ENCODE assay signal across 8 mouse cellular contexts in the genomic region with DNA sequence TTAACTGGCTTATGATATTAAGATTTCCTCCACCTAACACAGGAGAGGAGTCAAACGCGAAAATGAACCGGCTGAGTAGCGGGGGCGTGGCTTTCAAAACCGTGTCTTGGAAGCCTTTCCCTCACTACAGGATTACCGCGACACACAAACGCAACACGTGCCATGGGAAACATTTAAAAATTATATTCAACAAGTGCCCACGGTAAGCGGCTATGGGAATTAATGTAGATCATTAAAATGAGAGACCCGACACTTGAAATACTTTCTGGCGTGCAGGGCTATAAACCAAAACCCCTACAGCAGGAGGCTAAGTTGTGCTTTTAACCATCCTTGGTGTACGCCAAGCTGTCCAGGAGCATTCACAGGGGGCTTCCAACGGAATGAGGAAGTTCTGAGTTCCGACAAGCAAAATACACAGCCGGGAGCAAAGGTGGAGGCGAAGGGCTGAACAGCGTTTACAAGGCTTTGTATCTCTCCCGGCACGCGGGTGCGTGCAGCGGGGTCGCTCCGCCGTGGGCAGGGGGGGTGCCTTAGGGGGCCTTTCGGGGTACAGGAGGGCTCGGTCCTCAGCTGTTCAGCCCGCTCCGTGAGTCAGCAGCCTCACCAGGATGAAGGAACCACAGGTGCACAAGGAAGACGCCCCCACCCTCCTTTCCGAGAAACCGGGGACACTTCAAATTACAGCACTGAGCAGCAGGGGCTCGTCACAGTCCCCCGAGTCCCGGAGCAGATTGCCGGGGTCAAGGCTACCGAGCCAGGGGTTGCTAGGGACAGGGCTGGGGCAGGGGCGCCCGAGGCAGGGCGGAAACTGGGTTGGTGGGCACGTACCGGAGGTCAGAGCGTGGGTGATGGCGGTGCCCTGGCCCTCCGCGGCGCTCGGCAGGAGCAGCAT. TPM values are rescaled to one million over a fixed set of nuclear protein-coding genes. Genes with fewer than 3 reads are reported as not detected.
DNase-seq lines count a peak whose midpoint lies in the region; ATAC-seq and TF ChIP-seq lines count a peak whose summit lies in the region.

No protein-coding gene starts in this region.

- TF ChIP-seq POLR2A in olfactory bulb, adult 2 months (IDR thresholded peaks at IDR 0.05; ENCODE audit: insufficient read depth, low read depth, low read length): no peak

- no peaks in the 10 kb centered on the region for H3K27me3 ChIP-seq in heart, embryonic 11.5 days (ENCODE audit: control insufficient read depth, insufficient read depth, low read length)
- no peaks in the 10 kb centered on the region for H3K27me3 ChIP-seq in embryonic facial prominence, embryonic 15.5 days
- no peaks in the 10 kb centered on the region for H3K27me3 ChIP-seq in liver, embryonic 14.5 days (ENCODE audit: control insufficient read depth, insufficient read depth, low read length)

- WGBS in heart, embryonic 11.5 days (ENCODE audit: insufficient replicate concordance): under 1% methylated on average over 51 of the region's 51 CpGs
- WGBS in embryonic facial prominence, embryonic 15.5 days: under 1% methylated on average over 51 of the region's 51 CpGs
- under 1% methylated on average over 51 of the region's 51 CpGs for WGBS in liver, embryonic 14.5 days (ENCODE audit: insufficient replicate concordance)
- WGBS in olfactory bulb, adult 2 months: under 1% methylated on average over 51 of the region's 51 CpGs

- peak overlapping the region; percentile 83 for H3K9ac ChIP-seq in heart, embryonic 11.5 days (ENCODE audit: low read depth, low read length)
- H3K9ac ChIP-seq in embryonic facial prominence, embryonic 15.5 days: peak overlapping the region; percentile 75
- peak overlapping the region; percentile 69 for H3K9ac ChIP-seq in liver, embryonic 14.5 days (replicated peaks)

- H3K4me1 ChIP-seq in heart, embryonic 11.5 days (ENCODE audit: control insufficient read depth, insufficient read depth, low read length): peaks cover 2% of the 10 kb centered on the region
- H3K4me1 ChIP-seq in embryonic facial prominence, embryonic 15.5 days: peaks cover 17% of the 10 kb centered on the region
- peaks cover 10 to 15% of the 10 kb centered on the region in 2 experiments for H3K4me1 ChIP-seq in liver, embryonic 14.5 days (replicated peaks; ENCODE audit: control insufficient read depth in 2 of 2, insufficient read depth in 2 of 2, low read length in 1 of 2)
- peaks cover 7% of the 10 kb centered on the region for H3K4me1 ChIP-seq in olfactory bulb, adult 2 months (ENCODE audit: control insufficient read depth, insufficient read depth, low read length)

- TF ChIP-seq CTCF in liver, embryonic 14.5 days (IDR thresholded peaks at IDR 0.05; ENCODE audit: low read depth): no peak
- TF ChIP-seq CTCF in olfactory bulb, adult 2 months (IDR thresholded peaks at IDR 0.05; ENCODE audit: insufficient read depth, low read depth, low read length): no peak

- TF ChIP-seq EP300 in liver, embryonic 14.5 days (IDR thresholded peaks at IDR 0.05; ENCODE audit: low read depth): no peak

- H3K27ac ChIP-seq in heart, embryonic 11.5 days (ENCODE audit: low read depth, low read length): peak overlapping the region; percentile 59; the same call in 1 of the 2 replicates
- H3K27ac ChIP-seq in embryonic facial prominence, embryonic 15.5 days (replicated peaks): no peak overlapping the region
- H3K27ac ChIP-seq in liver, embryonic 14.5 days: no peak overlapping the region
- no peak overlapping the region for H3K27ac ChIP-seq in olfactory bulb, adult 2 months (ENCODE audit: insufficient read depth, low read depth, low read length)

- peak overlapping the region; percentile 100 for H3K4me3 ChIP-seq in heart, embryonic 11.5 days (ENCODE audit: low read depth, low read length)
- peak overlapping the region; percentile 94 for H3K4me3 ChIP-seq in embryonic facial prominence, embryonic 15.5 days (replicated peaks)
- H3K4me3 ChIP-seq in liver, embryonic 14.5 days (ENCODE audit: insufficient read depth in 1 of 2, low read depth in 2 of 2, low read length in 2 of 2): peak overlapping the region; percentile 66 to 75
- H3K4me3 ChIP-seq in olfactory bulb, adult 2 months (ENCODE audit: insufficient read depth, low read depth, low read length): peak overlapping the region; percentile 67

- H3K4me2 ChIP-seq in heart, embryonic 11.5 days: peak overlapping the region; percentile 97
- H3K4me2 ChIP-seq in embryonic facial prominence, embryonic 15.5 days (replicated peaks): peak overlapping the region; percentile 87
- H3K4me2 ChIP-seq in liver, embryonic 14.5 days (ENCODE audit: low read depth): peak overlapping the region; percentile 93

- no peaks in the 10 kb centered on the region for H3K9me3 ChIP-seq in heart, embryonic 11.5 days (replicated peaks; ENCODE audit: control insufficient read depth, low read length)
- no peaks in the 10 kb centered on the region for H3K9me3 ChIP-seq in embryonic facial prominence, embryonic 15.5 days (replicated peaks)
- no peaks in the 10 kb centered on the region for H3K9me3 ChIP-seq in liver, embryonic 14.5 days (ENCODE audit: control insufficient read depth, low read length)

- peak; percentile 53; the same call in 1 of the 2 replicates for ATAC-seq in heart, embryonic 11.5 days (replicated peaks; ENCODE audit: insufficient number of reproducible peaks, low FRiP score, low TSS enrichment)
- ATAC-seq in embryonic facial prominence, embryonic 15.5 days (ENCODE audit: insufficient number of reproducible peaks, low FRiP score, low TSS enrichment, low read depth): peak; percentile 71
- peak; percentile 22 for ATAC-seq in liver, embryonic 14.5 days (ENCODE audit: insufficient read depth)

- no peak for DNase-seq in heart, adult 11 months
- DNase-seq in ZHBTc4 (ENCODE audit: low read depth, low spot score): peak; percentile 55
- peak; percentile 60 for DNase-seq in induced T-regulatory cell, adult 2 months (ENCODE audit: low read depth)
- peak in 1 of 3 experiments; percentile 35 for DNase-seq in liver, embryonic 14.5 days (ENCODE audit: low read depth in 3 of 3, low spot score in 3 of 3)
- no peak for DNase-seq in left cerebral cortex, adult 9 months (ENCODE audit: low spot score in 2 of 2)

- H3K36me3 ChIP-seq in heart, embryonic 11.5 days (ENCODE audit: control insufficient read depth, insufficient read depth, low read length): peaks cover 21% of the 10 kb centered on the region
- H3K36me3 ChIP-seq in embryonic facial prominence, embryonic 15.5 days: peaks cover 37% of the 10 kb centered on the region
- peaks cover 26% of the 10 kb centered on the region for H3K36me3 ChIP-seq in liver, embryonic 14.5 days (replicated peaks; ENCODE audit: control insufficient read depth, insufficient read depth, low read depth)

RNA-seq across cellular contexts. Expression of a gene that starts 0.6 kb away (rescaled TPM):
- polyA plus RNA-seq in heart, embryonic 11.5 days (2014; fragmentation: Nextera tagmentation; extraction: Ambion mirVana): 60.4 and 71.5 TPM in 2 replicates
- 51.8 and 55.3 TPM in 2 replicates for polyA plus RNA-seq in embryonic facial prominence, embryonic 15.5 days (2015; fragmentation: Nextera tagmentation; extraction: Ambion mirVana)
- 6.4 and 14.5 TPM in 2 replicates for polyA plus RNA-seq in liver, embryonic 14.5 days (2012; rRNA removed)
- polyA plus RNA-seq in liver, embryonic 14.5 days (2014; fragmentation: Nextera tagmentation; extraction: Ambion mirVana): 31.4 and 36.9 TPM in 2 replicates
- not detected in 2 replicates for polyA plus RNA-seq in olfactory bulb, adult 2 months (2012; ENCODE audit: insufficient read depth, insufficient read length, low replicate concordance, missing spikeins)

RNA-seq across cellular contexts. Expression of a gene that starts 0.7 kb away (rescaled TPM):
- polyA plus RNA-seq in heart, embryonic 11.5 days (2014; fragmentation: Nextera tagmentation; extraction: Ambion mirVana): 165 and 176 TPM in 2 replicates
- 166 and 171 TPM in 2 replicates for polyA plus RNA-seq in embryonic facial prominence, embryonic 15.5 days (2015; fragmentation: Nextera tagmentation; extraction: Ambion mirVana)
- polyA plus RNA-seq in liver, embryonic 14.5 days (2012; rRNA removed): 32.1 and 58.5 TPM in 2 replicates
- polyA plus RNA-seq in liver, embryonic 14.5 days (2014; fragmentation: Nextera tagmentation; extraction: Ambion mirVana): 122 and 128 TPM in 2 replicates
- polyA plus RNA-seq in olfactory bulb, adult 2 months (2012; ENCODE audit: insufficient read depth, insufficient read length, low replicate concordance, missing spikeins): not detected in 2 replicates

RNA-seq across cellular contexts. Expression of a gene that starts 47.5 kb away (rescaled TPM):
- polyA plus RNA-seq in heart, embryonic 11.5 days (2014; fragmentation: Nextera tagmentation; extraction: Ambion mirVana): 133 and 136 TPM in 2 replicates
- 72.2 and 74.6 TPM in 2 replicates for polyA plus RNA-seq in embryonic facial prominence, embryonic 15.5 days (2015; fragmentation: Nextera tagmentation; extraction: Ambion mirVana)
- polyA plus RNA-seq in liver, embryonic 14.5 days (2012; rRNA removed): 24.2 and 34.2 TPM in 2 replicates
- polyA plus RNA-seq in liver, embryonic 14.5 days (2014; fragmentation: Nextera tagmentation; extraction: Ambion mirVana): 47.9 and 48.8 TPM in 2 replicates
- polyA plus RNA-seq in olfactory bulb, adult 2 months (2012; ENCODE audit: insufficient read depth, insufficient read length, low replicate concordance, missing spikeins): not detected in 2 replicates

Comparison
In these comparisons a context has a peak if more than half of its experiments do, and no peak if none do; other contexts are left out.
1. DNase-seq: peak in ZHBTc4 (single experiment) and induced T-regulatory cell, adult 2 months (single experiment); none in heart, adult 11 months (single experiment) and left cerebral cortex, adult 9 months (0 of 2).
2. Peak in every context shown above with its lines, with median percentiles within 50 percentile points of each other: ATAC-seq, H3K4me2 ChIP-seq, H3K4me3 ChIP-seq and H3K9ac ChIP-seq.